Mouse (Mus musculus) kidney, adult 2 months (tissue): ENCODE data around the gene Lnpk.

ENCODE experiments used
- CTCF ChIP-seq: fragments of 200-500 bp; conservative IDR thresholded peaks from 2 replicates; pipeline ENCODE4 v1.5.1; 2011; ENCODE audit warnings: low read depth, mild to moderate bottlenecking, control low read depth, low read length, moderate library complexity, mixed read lengths; ENCODE audit not compliant: insufficient read depth, insufficient read length
- POLR2A ChIP-seq: fragments of 200-500 bp; IDR thresholded peaks from one replicate; pipeline ENCODE4 v1.6.1; 2011; ENCODE audit warnings: low read depth, low read length, control low read depth

DNA sequence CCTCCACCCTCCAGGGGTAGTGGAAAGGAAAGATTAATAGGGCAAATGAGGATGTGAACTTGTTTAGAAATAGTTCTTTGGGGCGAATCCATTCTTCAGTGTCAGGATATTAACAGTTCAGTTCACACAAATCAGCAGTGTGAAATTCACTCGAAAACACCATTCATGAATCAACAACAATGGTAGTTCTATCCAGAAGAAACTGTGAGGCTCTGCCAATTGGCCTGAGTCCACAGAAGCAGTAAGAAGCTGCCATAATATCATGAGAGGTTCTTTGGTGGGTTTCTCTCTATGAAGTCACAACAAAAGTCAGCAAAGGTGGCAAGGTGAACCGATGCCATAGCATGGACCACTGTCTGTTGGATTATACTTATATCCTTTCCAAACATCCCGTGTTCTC, 32.2 kb upstream of the Lnpk start:
- TF ChIP-seq POLR2A = no peak
- no peak for TF ChIP-seq CTCF
